18 mouse cellular contexts compared by ENCODE assay signal in genomic region chr17:7152662-7153061, GRCm38 (mm10). TPM values are rescaled to one million over a fixed set of nuclear protein-coding genes. Genes with fewer than 3 reads are reported as not detected.
DNase-seq lines count a peak whose midpoint lies in the region; ATAC-seq and TF ChIP-seq lines count a peak whose summit lies in the region.
"Had no signal": no experiment of that assay in that cellular context is flagged by ENCODE, and none has a peak within 500 bp of the region (broad histone marks: within the 10 kb centered on the region; RNA-seq: fewer than 3 reads in every experiment).

No protein-coding gene starts in this region.

- peak overlapping the region; percentile 67 for H3K27ac ChIP-seq in layer of hippocampus, adult 2 months
- H3K27ac ChIP-seq in left cerebral cortex, adult 2 months, result peak overlapping the region; percentile 54

- no peak for TF ChIP-seq CTCF in layer of hippocampus, adult 2 months (conservative IDR thresholded peaks at IDR 0.05)
- TF ChIP-seq CTCF in left cerebral cortex, adult 2 months (IDR thresholded peaks at IDR 0.05), result no peak

- intact Hi-C loops in left cerebral cortex, adult 2 months (cut with DNase I), result loop anchor here (5.0 kb wide), 1 partner anchor 65 kb away; no protein-coding TSS in a partner anchor

- no peak for DNase-seq in frontal cortex, postnatal 36 days (ENCODE audit: low spot score in 2 of 2)
- peak in 1 of 2 experiments; percentile 6 for DNase-seq in layer of hippocampus, adult 2 months (ENCODE audit: low spot score in 2 of 2)
- DNase-seq in layer of hippocampus, postnatal 36 days, result no peak
- DNase-seq in left cerebral cortex, adult 2 months (ENCODE audit: extremely low spot score in 1 of 2, low spot score in 2 of 2), result no peak
- DNase-seq in left cerebral cortex, adult 18-20 months (ENCODE audit: low spot score in 2 of 2), result no peak
- DNase-seq: adrenal gland, adult 2 months; adrenal gland, adult 8-10 months; adrenal gland, postnatal 10 days; adrenal gland, postnatal 25 days; adrenal gland, postnatal 36 days; B cell, adult 2 months; cerebellum, adult 11 months; cerebellum, adult 11-12 months; cerebellum, adult 18-20 months had no signal

- H3K4me3 ChIP-seq in layer of hippocampus, adult 2 months, result no peak overlapping the region
- no peak overlapping the region for H3K4me3 ChIP-seq in left cerebral cortex, adult 2 months

- peak; percentile 55 for ATAC-seq in frontal cortex, adult (ENCODE audit: low TSS enrichment)
- ATAC-seq: activated CD4-positive, CD25-positive, alpha-beta regulatory T cell, adult 4 months; CD4-positive, CD25-positive, alpha-beta regulatory T cell, adult 4 months; Patski had no signal

RNA-seq across cellular contexts. Expression of gene Rps6ka2, which starts 17.3 kb away (rescaled TPM):
- 10 to 100 TPM; 34.4 to 34.6 TPM for total RNA-seq in layer of hippocampus, adult 2 months (2021)
- total RNA-seq in layer of hippocampus, postnatal 36 days (2021), result 10 to 100 TPM; 30.5 to 38.3 TPM
- 10 to 100 TPM; 62.4 to 69.4 TPM for total RNA-seq in left cerebral cortex, adult 2 months (2021)
- 10 to 100 TPM; 59.6 to 60.0 TPM for total RNA-seq in left cerebral cortex, adult 18-20 months (2021)
